Mouse (Mus musculus): ENCODE measurements around the gene Cdc6. TPM values are rescaled to one million over a fixed set of nuclear protein-coding genes. Genes with fewer than 3 reads are reported as not detected.
A peak's percentile ranks its signal among the peaks of the same experiment; 100 is the strongest.

Cdc6 gene
- total and polyA plus RNA-seq, 2 experiments from 2014 or later: 1.3 to 2.3 TPM

DNA sequence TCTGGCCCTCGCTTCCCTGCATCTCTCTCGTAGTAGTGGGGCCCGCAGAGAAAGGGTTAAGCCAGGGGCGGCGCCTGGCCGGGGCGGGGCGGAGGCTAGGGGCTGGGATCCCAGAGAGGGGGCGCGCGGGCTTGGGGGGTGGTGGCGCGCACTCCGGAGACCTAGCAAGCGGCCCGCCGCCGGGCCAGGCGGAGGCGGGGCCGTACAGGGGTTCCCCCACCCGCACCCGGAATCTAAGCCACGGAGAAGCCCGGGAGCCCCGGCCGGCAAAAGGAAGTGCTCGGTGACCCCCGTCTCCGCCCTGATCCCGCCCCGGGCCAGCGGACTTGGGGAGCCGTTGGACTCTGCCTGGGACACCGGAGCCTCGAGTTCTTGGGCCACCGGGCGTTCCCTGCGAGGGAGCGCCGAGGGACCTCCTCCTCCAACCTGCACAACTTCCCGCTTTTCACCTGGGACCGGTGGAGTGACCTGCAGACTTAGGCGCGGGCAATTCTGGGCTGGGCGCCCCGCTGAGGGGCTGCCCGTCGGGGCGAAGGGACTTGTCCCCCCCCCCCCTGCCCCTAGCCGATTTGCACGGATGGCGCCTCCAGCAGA is 52.8 kb downstream of the Cdc6 start:
- Histone ChIP-seq H3K4me2 (ENCODE audit: low read depth) (peak overlapping the region; percentile 99), H3K4me1 (ENCODE audit: insufficient read depth) (peaks cover 31% of the 10 kb centered on the region), H3K9me3 (ENCODE audit: low read length) (no peaks in the 10 kb centered on the region), H3K9ac (peak overlapping the region; percentile 57), H3K4me3 (ENCODE audit: low read depth, low read length) (peak overlapping the region; percentile 53), H3K36me3 (ENCODE audit: insufficient read depth) (no peaks in the 10 kb centered on the region), H3K27ac (ENCODE audit: low read depth, low read length) (no peak overlapping the region), H3K27me3 (ENCODE audit: insufficient read depth, low read length) (no peaks in the 10 kb centered on the region)
- 4% methylated on average over 49 of the region's 53 CpGs for WGBS
- TF ChIP-seq CTCF (IDR thresholded peaks at IDR 0.05; ENCODE audit: low read depth): no peak
- DNase-seq (peak; percentile 44), ATAC-seq (0 out of 2 replicates have a peak, but pooled peaks have one; percentile 12)

DNA sequence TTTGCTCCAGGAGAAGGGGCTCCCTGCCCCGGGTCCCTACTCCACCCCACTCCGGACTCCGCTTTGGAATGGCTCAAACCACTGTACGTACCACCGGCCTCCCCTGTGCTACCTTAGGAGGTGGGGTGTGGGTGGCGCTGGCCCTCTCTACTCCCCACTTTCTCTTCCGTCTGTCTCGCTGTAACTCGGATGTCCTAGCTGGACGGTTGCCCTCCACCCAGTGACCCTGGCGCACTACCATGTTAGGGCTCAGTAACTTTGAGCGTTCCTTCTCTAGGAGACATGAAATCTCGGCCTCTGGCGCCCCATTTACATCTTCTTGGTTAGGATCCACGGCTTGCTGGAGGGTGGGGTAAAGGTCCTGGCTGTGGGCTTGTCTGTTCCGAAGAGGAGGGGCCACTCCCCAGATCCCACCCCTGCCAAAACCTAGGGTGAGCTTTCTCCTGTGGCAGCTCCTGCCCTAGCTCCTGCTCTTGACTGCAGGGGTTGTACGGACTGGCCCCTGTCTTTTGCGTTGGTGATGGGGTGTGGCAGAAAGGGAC is 53.5 kb downstream of the Cdc6 start:
- H3K9ac ChIP-seq: peak overlapping the region; percentile 57
- H3K36me3 ChIP-seq (ENCODE audit: insufficient read depth): no peaks in the 10 kb centered on the region
- no peaks in the 10 kb centered on the region for H3K9me3 ChIP-seq (ENCODE audit: low read length)
- WGBS: 17% methylated on average over 18 of the region's 18 CpGs
- no peaks in the 10 kb centered on the region for H3K27me3 ChIP-seq (ENCODE audit: insufficient read depth, low read length)
- H3K27ac ChIP-seq (ENCODE audit: low read depth, low read length): no peak overlapping the region
- peaks cover 38% of the 10 kb centered on the region for H3K4me1 ChIP-seq (ENCODE audit: insufficient read depth)
- peak overlapping the region; percentile 99 for H3K4me2 ChIP-seq (ENCODE audit: low read depth)
- ATAC-seq (no peak), DNase-seq (no peak)
- peak overlapping the region; percentile 53 for H3K4me3 ChIP-seq (ENCODE audit: low read depth, low read length)
- TF ChIP-seq CTCF (IDR thresholded peaks at IDR 0.05; ENCODE audit: low read depth): no peak

DNA sequence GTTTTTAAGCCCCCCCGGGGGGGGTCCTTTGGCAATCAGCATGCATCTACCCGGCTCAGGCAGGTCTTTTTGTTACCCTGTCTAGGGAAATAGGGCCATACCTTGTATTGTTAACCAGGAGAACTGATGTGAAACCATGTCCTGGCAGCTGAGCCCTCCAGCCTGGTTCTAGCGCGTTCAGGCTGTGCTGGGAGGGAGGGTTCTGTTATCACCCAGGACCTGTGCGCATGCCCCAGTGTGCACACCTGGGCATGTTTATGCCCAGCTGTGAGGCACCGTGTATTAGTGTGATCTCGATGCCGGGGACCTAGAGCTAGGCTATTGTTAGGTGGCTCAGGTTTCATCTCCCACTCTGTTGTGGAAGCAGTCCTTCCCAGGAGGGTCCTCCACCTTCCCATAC is 54.2 kb downstream of the Cdc6 start:
- no peak for TF ChIP-seq CTCF (IDR thresholded peaks at IDR 0.05; ENCODE audit: low read depth)
- Histone ChIP-seq H3K27ac (ENCODE audit: low read depth, low read length) (no peak overlapping the region), H3K36me3 (ENCODE audit: insufficient read depth) (no peaks in the 10 kb centered on the region), H3K27me3 (ENCODE audit: insufficient read depth, low read length) (no peaks in the 10 kb centered on the region), H3K9me3 (ENCODE audit: low read length) (no peaks in the 10 kb centered on the region), H3K4me3 (ENCODE audit: low read depth, low read length) (peak overlapping the region; percentile 53), H3K4me2 (ENCODE audit: low read depth) (peak overlapping the region; percentile 99), H3K4me1 (ENCODE audit: insufficient read depth) (peaks cover 42% of the 10 kb centered on the region), H3K9ac (peak overlapping the region; percentile 25; the same call in 1 of the 2 replicates)
- WGBS: 15% methylated on average over 8 of the region's 8 CpGs
- DNase-seq (no peak), ATAC-seq (no peak)

DNA sequence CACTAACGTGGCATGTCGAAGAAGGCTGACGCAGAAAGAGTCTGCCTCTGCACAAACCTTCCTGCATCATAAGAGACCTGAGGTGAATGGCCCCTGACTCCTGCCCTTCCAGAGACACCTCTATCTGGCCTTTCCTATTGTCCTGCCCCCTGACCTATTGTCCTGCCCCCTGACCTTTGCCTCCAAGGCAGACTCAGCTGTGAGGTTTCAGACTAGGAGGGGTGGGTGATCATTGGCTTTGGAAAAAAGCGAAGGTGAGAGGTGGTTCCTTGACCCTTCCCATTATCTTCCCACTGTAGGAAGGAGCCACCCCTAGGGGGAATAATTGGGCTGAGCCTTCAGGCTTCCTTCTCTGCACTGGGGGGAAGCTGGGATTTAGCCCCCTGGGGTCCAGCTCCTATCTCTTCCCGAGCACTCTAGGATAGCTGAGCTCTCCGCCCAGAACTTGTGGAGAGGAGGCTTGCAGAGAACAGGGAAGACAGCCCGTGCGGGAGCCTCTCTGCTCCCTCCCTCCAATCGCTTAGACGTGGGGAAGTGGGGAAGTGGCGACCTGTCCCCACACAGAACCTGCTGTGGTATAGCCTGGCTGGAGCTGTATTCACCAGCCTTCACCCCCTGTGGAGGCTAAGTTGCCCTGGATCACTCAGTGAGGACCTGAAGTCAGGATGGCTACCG is 55.0 kb downstream of the Cdc6 start:
- TF ChIP-seq CTCF (IDR thresholded peaks at IDR 0.05; ENCODE audit: low read depth): peak; percentile 6; the same call in 1 of the 2 replicates
- H3K27ac ChIP-seq (ENCODE audit: low read depth, low read length): peak overlapping the region; percentile 24; the same call in 1 of the 2 replicates
- peak; percentile 13 for DNase-seq
- H3K9ac ChIP-seq: peak overlapping the region; percentile 55; the same call in 1 of the 2 replicates
- H3K4me2 ChIP-seq (ENCODE audit: low read depth): peak overlapping the region; percentile 99
- ATAC-seq: no peak
- H3K36me3 ChIP-seq (ENCODE audit: insufficient read depth): no peaks in the 10 kb centered on the region
- peak overlapping the region; percentile 43 for H3K4me3 ChIP-seq (ENCODE audit: low read depth, low read length)
- no peaks in the 10 kb centered on the region for H3K27me3 ChIP-seq (ENCODE audit: insufficient read depth, low read length)
- H3K9me3 ChIP-seq (ENCODE audit: low read length): no peaks in the 10 kb centered on the region
- peaks cover 42% of the 10 kb centered on the region for H3K4me1 ChIP-seq (ENCODE audit: insufficient read depth)
- 19% methylated on average over 12 of the region's 12 CpGs for WGBS

DNA sequence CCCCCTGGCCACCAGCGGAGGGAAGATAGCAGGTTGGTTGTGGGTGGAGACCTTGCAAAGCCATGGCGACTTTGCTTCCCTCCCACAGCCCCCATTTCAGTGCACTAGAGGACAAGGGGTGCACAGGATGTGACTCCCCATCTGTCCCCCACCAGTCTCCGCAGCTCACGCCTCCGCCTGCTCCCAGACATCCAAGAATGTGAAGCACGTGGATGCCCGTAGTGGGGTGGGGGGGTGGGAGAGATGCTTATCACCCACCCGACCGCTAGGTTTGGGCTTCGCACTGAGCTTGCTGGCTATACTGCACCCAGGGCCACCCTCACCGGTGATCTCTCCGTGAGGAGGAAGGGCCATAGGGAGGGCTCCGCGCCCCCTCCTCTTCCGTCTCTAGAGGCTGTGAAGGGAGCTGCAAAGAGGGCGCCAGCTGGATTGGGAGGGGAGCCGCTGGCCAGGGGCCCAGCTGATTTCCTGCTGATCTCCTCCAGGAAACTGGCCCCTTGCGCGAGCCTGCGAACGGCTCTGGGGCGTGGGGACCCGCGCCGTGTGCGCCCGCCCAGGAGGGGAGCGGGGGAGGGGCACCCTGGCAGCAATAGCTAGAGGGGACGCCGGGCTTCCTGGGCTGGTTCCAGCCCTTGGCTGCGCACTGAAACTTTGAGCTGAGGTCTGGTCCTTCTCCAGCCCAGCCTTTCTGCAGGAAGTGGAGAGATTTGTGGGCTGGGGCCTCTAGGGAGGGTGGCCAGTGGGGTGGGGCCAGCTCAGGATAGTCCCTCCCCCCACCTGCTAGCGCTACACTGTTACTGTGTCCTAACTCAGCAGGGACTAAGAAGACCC is 55.8 kb downstream of the Cdc6 start:
- Histone ChIP-seq H3K27ac (ENCODE audit: low read depth, low read length) (peak overlapping the region; percentile 69), H3K4me3 (ENCODE audit: low read depth, low read length) (peak overlapping the region; percentile 43), H3K36me3 (ENCODE audit: insufficient read depth) (no peaks in the 10 kb centered on the region; the same call in 1 of the 2 replicates), H3K4me1 (ENCODE audit: insufficient read depth) (peaks cover 51% of the 10 kb centered on the region), H3K27me3 (ENCODE audit: insufficient read depth, low read length) (no peaks in the 10 kb centered on the region), H3K4me2 (ENCODE audit: low read depth) (peak overlapping the region; percentile 99), H3K9ac (peak overlapping the region; percentile 55), H3K9me3 (ENCODE audit: low read length) (no peaks in the 10 kb centered on the region)
- DNase-seq (peak; percentile 81), ATAC-seq (peak; percentile 58)
- TF ChIP-seq CTCF (IDR thresholded peaks at IDR 0.05; ENCODE audit: low read depth): peak; percentile 9
- under 1% methylated on average over 32 of the region's 32 CpGs for WGBS

DNA sequence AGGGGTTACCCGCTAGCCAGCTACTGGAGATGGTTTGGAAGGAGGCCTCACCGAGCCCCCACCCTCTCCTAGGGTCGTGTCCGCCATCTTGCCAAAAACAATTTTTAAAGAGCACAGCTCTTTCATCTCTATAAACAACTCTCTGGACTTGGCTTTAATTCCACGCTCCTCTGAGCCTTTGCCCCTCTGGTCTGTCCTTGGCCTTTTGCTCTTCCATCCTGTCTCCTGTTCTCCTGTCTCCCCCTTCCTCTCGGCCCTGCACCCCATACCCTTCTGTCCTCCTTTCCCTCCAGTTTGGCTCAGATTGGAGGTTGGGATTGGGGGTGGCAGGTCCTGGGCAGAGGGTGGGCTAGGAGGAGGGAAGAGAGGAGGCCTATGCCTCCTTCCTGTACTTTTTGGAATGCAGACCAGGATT is 56.6 kb downstream of the Cdc6 start:
- no peak overlapping the region; the same call in 1 of the 2 replicates for H3K27ac ChIP-seq (ENCODE audit: low read depth, low read length)
- peaks cover 57% of the 10 kb centered on the region for H3K4me1 ChIP-seq (ENCODE audit: insufficient read depth)
- no peak overlapping the region for H3K4me3 ChIP-seq (ENCODE audit: low read depth, low read length)
- peak overlapping the region; percentile 99 for H3K4me2 ChIP-seq (ENCODE audit: low read depth)
- H3K9me3 ChIP-seq (ENCODE audit: low read length): no peaks in the 10 kb centered on the region
- ATAC-seq: no peak
- DNase-seq: no peak
- WGBS: 29% methylated on average over 6 of the region's 6 CpGs
- TF ChIP-seq CTCF (IDR thresholded peaks at IDR 0.05; ENCODE audit: low read depth): no peak
- H3K36me3 ChIP-seq (ENCODE audit: insufficient read depth): no peaks in the 10 kb centered on the region; the same call in 1 of the 2 replicates
- 0 out of 2 replicates have a peak overlapping the region, but pooled peaks have one; percentile 55 for H3K9ac ChIP-seq
- H3K27me3 ChIP-seq (ENCODE audit: insufficient read depth, low read length): no peaks in the 10 kb centered on the region
